Mouse (Mus musculus): ENCODE measurements around the gene Slc1a5. TPM values are rescaled to one million over a fixed set of nuclear protein-coding genes. Genes with fewer than 3 reads are reported as not detected.

Slc1a5 gene
- total RNA-seq, 2 experiments from 2014 or later = 3.7 to 7.6 TPM

GRCm38 (mm10) chr7:16815351-16815941, 34.3 kb downstream of the Slc1a5 start, which contains the start of gene Strn4:
Gene Strn4 (plus strand): TSS chr7:16815889.
- no peak for DNase-seq (ENCODE audit: low spot score in 2 of 2)
- intact Hi-C loops (cut with DNase I) = no loop called here

DNA sequence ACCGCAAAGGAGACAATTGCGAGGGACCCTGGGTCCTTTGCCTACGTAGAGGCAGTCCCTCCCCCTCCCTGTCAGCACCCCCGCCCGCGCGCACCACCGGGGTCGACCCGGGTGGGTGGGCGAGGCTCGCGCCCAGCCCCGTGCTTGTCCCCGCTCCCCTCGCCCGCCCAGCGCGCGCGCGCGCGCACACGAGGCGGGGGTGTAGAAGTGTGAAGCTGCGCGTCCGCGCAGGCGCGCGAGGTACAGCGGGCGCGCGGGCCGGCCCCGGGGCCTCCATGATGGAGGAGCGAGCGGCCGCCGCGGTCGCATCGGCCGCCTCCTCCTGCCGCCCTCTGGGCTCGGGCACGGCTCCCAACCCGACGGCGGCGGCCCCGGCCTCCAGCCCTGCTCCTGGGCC, 34.9 kb downstream of the Slc1a5 start:
- intact Hi-C loops (cut with DNase I) = no loop called here
- DNase-seq (ENCODE audit: low spot score in 2 of 2) = peak; percentile 78 to 85

DNA sequence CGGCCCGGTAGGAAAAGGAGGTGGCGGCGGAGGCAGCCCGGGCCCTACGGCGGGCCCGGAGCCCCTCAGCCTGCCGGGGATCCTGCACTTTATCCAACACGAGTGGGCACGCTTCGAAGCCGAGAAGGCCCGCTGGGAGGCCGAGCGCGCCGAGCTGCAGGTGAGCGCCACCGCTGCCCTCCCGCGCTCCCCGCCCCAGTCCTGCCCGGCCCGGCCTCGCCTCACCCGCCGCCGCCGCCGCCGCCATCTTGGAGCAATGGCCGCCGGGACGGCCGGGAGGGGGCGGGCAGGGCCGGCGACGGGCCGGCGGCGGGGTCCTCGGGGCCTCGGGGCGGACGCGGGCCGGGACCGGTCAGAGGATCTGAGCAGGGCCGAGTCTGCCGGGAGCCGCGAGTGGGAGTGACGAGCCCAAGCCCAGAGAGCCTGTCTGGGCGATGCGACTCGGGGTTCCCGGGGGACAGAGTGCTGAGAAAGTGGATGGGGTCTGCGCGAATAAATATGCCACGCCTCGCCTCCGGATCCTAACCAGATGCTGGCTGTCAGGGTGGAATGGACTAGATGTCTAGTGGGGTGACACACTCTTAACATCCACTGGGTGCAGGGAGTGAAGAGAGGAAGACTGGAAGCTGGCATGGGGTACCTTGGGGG, 35.5 kb downstream of the Slc1a5 start, which contains the start of gene Fkrp:
Fkrp (minus strand) TSS at position 258 of the 648 bp plus-strand sequence.
- intact Hi-C loops (cut with DNase I) = no loop called here
- DNase-seq (ENCODE audit: low spot score in 2 of 2) = peak; percentile 49 to 71

DNA sequence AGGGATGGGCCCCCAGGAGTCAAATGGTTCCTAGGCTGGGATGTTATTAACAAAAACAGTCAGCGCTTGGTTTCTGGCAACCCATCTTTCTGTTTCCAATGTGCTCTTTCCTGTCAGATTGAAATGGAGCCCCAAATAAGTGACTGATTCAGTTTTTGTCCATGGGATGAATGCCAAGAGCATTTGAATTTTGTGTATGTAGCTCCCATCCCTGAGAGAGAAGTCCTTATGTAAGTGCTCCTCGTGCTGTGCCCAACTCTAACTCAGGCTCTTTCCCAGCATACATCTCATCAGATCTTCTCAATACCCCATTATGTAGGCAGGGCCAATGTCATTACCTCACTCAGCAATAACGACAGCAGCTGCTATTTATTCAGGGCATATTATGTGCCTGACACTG, 36.6 kb downstream of the Slc1a5 start:
- DNase-seq (ENCODE audit: low spot score in 2 of 2) = no peak
- intact Hi-C loops (cut with DNase I) = no loop called here

- intact Hi-C loops (cut with DNase I) = loop anchor here (5.0 kb wide), 1 partner anchor 38 kb away; no protein-coding TSS in a partner anchor
These were observed 38.7 kb downstream of the Slc1a5 start for GRCm38 (mm10) chr7:16819794-16820193.

GRCm38 (mm10) chr7:16820271-16820763, 39.2 kb downstream of the Slc1a5 start:
- DNase-seq (ENCODE audit: low spot score in 2 of 2) = peak in 1 of 2 experiments; percentile 23
- intact Hi-C loops (cut with DNase I) = loop anchor here (5.0 kb wide), 1 partner anchor 37 kb away; no protein-coding TSS in a partner anchor

More at GRCm38 (mm10) chr7:16819794-16820193, 38.7 kb downstream of the Slc1a5 start:
- DNase-seq (ENCODE audit: low spot score in 2 of 2) = no peak

DNA sequence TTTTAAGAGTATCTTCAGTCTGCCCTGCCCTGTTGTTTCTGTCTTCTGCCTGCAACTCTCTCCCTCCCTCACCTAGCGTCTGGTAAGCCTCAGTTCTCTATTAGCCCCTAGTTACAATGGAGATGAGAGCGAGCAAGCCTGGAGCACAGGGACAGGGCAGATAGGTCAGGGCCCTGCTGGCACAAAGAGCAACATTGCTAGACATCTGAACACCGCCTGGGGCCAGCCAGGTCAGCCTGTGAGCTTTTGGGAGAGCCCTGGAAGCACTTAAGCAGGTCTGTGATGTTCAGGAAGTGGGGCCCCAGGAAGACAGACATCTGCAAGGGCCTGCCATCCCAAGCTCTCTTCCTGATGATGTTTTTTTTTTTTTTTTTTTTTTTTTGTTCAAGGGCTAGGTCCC, 40.0 kb downstream of the Slc1a5 start:
- intact Hi-C loops (cut with DNase I) = loop anchor here (5.0 kb wide), 1 partner anchor 36 kb away; no protein-coding TSS in a partner anchor
- no peak for DNase-seq (ENCODE audit: low spot score in 2 of 2)

- intact Hi-C loops (cut with DNase I) = loop anchor here (5.0 kb wide), 1 partner anchor 36 kb away; no protein-coding TSS in a partner anchor
- peak; percentile 83 to 88 for DNase-seq (ENCODE audit: low spot score in 2 of 2)
These were observed 40.5 kb downstream of the Slc1a5 start for GRCm38 (mm10) chr7:16821669-16822101.

DNA sequence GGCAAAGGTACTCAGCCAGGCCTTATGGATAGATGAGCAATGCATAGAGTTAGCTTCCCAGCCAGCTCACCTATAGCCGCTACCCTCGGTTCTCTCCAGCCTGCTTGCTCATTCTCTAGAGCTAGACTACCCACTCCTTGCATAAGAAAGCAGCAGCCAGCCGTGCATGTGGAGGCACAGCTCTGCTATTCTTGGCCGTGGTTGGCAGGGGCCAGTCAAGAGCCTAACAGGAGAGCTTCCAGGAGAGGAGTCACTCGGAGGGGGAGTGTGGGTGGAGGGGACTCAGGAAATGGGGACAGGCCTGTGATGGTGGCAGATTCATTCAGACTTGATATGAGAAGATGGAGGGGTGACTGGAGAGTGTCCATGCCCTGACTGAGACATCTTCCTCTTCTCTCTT, 42.6 kb downstream of the Slc1a5 start:
- intact Hi-C loops (cut with DNase I) = loop anchor here (5.0 kb wide), 1 partner anchor 34 kb away; no protein-coding TSS in a partner anchor
- DNase-seq (ENCODE audit: low spot score in 2 of 2) = peak; percentile 85 to 91

DNA sequence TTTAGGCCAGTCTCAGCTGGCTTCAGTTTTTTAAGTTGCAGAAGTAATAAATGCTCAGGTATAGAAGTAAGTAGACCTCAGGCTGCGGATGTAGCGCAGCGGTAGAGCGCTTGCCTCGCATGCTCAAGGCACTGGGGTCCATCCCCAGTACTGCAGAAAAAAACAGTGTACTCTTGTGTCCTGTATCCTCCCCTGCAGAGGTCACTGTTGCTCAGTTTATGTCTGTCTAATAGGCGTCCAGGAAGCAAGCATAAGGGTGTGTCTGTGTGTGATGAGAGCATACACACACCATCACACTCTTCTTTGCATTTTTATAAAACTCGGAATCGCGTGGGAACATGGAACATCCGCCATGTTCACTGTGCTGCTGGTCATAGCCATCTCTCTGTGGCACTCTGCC, 44.6 kb downstream of the Slc1a5 start:
- intact Hi-C loops (cut with DNase I) = no loop called here
- no peak for DNase-seq (ENCODE audit: low spot score in 2 of 2)

DNA sequence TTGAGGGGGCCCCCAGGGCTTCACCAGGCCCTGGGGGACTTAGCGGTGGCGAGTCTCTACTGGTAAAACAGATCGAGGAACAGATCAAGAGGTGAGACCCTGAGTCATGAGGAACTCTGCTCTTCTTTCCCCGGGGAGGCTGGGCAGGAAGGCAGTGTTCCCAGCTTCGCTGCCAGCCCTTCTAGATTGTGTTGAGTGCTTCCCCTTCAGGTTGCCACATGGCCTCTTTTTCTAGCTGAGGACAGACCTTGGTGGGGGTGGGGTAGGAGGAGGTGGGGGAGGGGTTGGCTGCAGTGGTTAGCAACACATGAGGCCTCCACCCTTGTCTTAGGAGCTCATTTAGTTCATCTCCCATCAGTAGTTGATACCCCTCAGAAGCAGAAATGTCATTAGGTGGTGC, 45.4 kb downstream of the Slc1a5 start:
- DNase-seq (ENCODE audit: low spot score in 2 of 2) = no peak
- intact Hi-C loops (cut with DNase I) = no loop called here

DNA sequence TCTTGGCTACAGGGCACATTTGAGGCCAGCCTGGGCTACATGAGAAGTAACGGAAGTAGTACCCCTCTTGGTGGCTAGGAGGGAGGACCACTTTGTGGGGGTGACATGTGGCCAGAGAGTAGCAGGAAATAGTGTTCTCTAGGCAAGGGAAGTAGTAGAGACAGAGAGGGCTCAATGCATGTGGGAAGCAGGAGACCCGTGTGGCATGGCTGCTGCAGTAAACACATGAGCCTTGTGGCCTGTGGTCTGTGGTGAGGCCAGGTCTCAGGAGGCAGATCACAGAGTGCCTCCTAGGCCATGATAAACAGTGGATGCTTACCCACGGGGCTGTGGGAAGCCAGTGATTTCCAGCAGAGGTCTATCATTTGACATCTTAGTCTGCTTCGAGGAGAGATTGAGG, 46.1 kb downstream of the Slc1a5 start:
- intact Hi-C loops (cut with DNase I) = no loop called here
- no peak for DNase-seq (ENCODE audit: low spot score in 2 of 2)

DNA sequence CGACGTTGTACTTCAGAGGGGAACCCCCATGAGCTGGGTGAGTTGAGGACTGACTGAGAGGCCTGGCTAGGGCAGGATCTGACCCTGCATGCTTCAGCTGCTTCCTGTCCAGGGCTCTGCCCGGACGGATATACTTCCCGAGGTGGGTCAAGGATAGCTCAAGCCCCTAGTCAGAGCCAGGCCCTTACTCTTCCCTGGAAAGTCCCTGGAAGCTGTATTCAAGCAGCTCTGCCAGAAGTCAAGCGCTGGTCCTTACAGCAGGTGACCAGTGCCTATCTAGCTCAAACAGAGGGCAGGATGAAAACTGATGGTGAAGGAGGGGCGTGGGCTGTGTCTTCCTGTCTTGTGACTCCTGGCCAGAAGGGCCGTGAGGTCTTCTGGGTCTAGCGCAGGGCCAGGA, 49.3 kb downstream of the Slc1a5 start:
- DNase-seq (ENCODE audit: low spot score in 2 of 2) = no peak
- intact Hi-C loops (cut with DNase I) = no loop called here

DNA sequence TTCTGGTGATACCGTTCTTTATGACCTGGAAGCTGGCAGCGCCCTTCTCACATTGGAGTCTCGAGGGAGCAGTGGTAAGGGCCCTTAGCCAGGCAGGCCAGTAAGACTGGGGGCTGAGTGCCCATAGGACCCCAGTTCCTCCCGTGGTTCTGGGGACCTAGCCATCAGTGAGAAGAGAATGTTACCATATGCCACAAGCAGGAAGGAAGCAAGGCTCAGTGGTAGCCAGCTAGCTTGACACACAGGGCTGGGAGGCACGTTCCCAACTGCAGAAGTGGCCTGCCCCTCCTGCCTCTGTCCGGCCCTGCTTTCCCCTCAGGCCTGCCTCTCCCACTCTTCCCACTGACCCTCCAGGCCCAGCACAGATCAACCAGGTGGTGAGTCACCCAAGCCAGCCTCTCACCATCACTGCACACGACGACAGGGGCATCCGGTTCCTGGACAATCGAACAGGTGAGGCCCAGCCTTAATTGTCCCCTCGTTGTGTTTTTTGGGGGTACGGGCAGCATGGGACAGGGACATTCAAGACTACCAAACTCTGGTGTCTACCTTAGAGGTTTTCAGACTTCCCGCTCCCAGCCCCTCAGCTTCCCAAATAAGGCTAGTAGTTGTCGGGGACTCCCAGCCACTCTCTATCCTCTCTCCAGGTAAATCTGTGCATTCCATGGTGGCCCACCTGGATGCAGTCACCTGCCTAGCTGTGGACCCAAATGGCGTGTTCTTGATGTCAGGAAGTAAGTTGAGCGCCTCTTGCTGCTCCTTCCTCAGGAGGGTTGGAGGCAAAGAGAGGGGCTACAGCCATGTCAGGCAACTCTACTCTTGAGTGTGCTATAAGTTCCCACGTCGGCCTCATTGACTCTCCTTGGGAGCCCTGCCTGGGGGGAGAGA, 57.0 kb downstream of the Slc1a5 start:
- intact Hi-C loops (cut with DNase I) = no loop called here
- no peak for DNase-seq (ENCODE audit: low spot score in 2 of 2)

DNA sequence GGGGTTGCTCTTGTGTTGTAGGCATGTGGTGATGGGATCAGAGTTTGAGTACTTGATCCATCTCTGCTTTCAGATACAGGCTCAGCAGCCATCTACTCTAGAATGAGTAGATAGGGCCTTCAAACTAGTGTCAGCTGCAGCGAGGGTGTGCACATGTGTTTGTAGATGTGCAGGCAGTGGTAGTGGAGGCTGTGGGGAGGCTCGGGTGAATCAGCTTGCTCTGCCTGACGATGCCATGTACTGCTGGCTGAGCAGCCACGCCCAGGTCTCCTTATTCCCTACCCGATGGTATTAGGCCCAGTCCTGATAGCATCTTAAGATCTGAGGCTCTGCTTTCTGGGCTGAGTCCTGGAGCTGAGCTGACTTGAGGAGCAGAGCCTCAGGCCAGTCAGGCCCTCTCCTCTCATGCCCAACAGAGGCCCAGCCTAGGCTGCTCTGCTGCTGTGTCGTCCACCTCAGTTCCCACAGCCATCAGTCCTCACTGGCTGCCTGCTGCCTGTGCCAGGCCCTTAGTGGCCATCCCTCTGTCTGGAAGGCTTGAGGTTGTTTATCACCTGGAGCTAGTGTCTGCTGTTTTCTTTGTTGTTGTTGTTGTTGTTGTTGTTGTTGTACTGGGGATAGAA, 57.8 kb downstream of the Slc1a5 start:
- no peak for DNase-seq (ENCODE audit: low spot score in 2 of 2)
- intact Hi-C loops (cut with DNase I) = no loop called here

DNA sequence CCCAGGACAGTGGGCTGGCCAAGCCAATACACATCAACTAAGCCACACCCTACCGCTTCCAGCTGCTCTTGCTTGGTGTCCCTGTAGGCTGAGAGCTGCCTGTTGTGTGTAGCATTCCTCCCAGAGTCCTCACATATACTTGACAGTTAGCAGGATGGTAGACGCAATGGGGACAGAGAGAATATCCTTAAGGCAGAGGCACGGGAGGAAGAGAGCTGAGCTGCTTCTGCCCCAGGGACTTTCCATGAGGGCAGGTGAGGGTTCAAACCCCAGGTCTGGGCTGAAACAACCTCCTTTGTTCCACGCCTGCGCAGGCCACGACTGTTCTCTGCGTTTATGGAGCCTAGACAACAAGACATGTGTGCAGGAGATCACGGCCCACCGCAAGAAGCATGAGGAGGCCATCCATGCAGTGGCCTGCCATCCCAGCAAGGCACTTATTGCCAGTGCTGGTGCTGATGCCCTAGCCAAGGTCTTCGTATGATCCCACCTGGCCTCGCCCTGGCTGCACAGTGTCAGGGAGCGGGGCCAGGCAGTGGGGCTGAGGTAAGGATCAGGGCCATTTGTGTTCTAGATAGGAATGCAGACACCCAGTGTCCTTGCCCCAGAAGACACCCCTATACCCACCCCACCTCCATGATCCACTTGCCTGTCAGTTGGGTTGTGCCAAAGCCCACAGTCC, 58.4 kb downstream of the Slc1a5 start:
- intact Hi-C loops (cut with DNase I) = no loop called here
- no peak for DNase-seq (ENCODE audit: low spot score in 2 of 2)

GRCm38 (mm10) chr7:16840109-16840491, 59.0 kb downstream of the Slc1a5 start:
- DNase-seq (ENCODE audit: low spot score in 2 of 2) = no peak
- intact Hi-C loops (cut with DNase I) = no loop called here

GRCm38 (mm10) chr7:16841078-16841477, 59.9 kb downstream of the Slc1a5 start:
- intact Hi-C loops (cut with DNase I) = no loop called here
- DNase-seq (ENCODE audit: low spot score in 2 of 2) = no peak

Data from left cerebral cortex, postnatal 36 days (tissue).